Mouse (Mus musculus) heart, postnatal 0 days (tissue): ENCODE measurements at regions not wholly inside any gene's neighbourhood (a gene's known extent, or its start where the extent isn't known, plus 50 kb on each side); places are given as distances from the start of the nearest gene placed in this dataset.

ENCODE experiments used
- ATAC-seq: fragments of 200-750 bp; cut with Nextera tagmentation; 2 replicates; pipeline ENCODE4 v1.8.0; 2017; ENCODE audit warnings: low read depth, moderate number of reproducible peaks, moderate library complexity; ENCODE audit not compliant: insufficient read depth
- DNase-seq: peaks from one replicate; pipeline ENCODE4 v3.0.0-alpha.2; 2016; ENCODE audit warnings: low spot score
- H3K27ac ChIP-seq: fragments of 300-500 bp; sonication (generic); 2 replicates; pipeline ENCODE4 v1.5.1; 2014; ENCODE audit warnings: low read depth, mild to moderate bottlenecking
- H3K27me3 ChIP-seq: fragments of 300-500 bp; sonication (generic); 2 replicates; pipeline ENCODE4 v1.6.1; 2014; ENCODE audit warnings: low read length, mixed read lengths; ENCODE audit not compliant: control insufficient read depth, insufficient read depth
- H3K36me3 ChIP-seq: fragments of 300-500 bp; sonication (generic); replicated peaks from 2 replicates; pipeline ENCODE4 v1.6.1; 2014; ENCODE audit warnings: low read length, mixed read lengths; ENCODE audit not compliant: control insufficient read depth, insufficient read depth
- H3K4me1 ChIP-seq: fragments of 300-500 bp; sonication (generic); 2 replicates; pipeline ENCODE4 v1.6.1; 2014; ENCODE audit warnings: antibody characterized with exemption; ENCODE audit not compliant: control insufficient read depth, insufficient read depth
- H3K4me2 ChIP-seq: fragments of 300-500 bp; sonication (generic); 2 replicates; pipeline ENCODE4 v1.6.1; 2014; ENCODE audit warnings: low read depth, mild to moderate bottlenecking, low read length, moderate library complexity
- H3K4me3 ChIP-seq: fragments of 300-500 bp; sonication (generic); 2 replicates; pipeline ENCODE4 v1.5.1; 2014; ENCODE audit warnings: low read depth, low read length
- H3K9ac ChIP-seq: fragments of 300-500 bp; sonication (generic); replicated peaks from 2 replicates; pipeline ENCODE4 v1.6.1; 2014; ENCODE audit warnings: low read depth, low read length, mixed read lengths
- H3K9me3 ChIP-seq: fragments of 300-500 bp; sonication (generic); replicated peaks from 2 replicates; pipeline ENCODE4 v1.6.1; 2016; ENCODE audit warnings: low read length; ENCODE audit not compliant: control insufficient read depth
- CTCF ChIP-seq: IDR thresholded peaks from 2 replicates; pipeline ENCODE4 v1.5.1; 2016; ENCODE audit warnings: antibody characterized with exemption, control low read depth, low read depth
- EP300 ChIP-seq: IDR thresholded peaks from 2 replicates; pipeline ENCODE4 v1.6.1; 2016; ENCODE audit warnings: antibody characterized with exemption, low read depth
- WGBS: fragments of 180-500 bp; shearing (Covaris S2); extraction: QIAGEN DNeasy Blood & Tissue Kit; methylation state at CpG from one replicate; pipeline ENCODE4 v1.1.7; 2014; 5-methylcytosine and 5-hydroxymethylcytosine counted together

DNA sequence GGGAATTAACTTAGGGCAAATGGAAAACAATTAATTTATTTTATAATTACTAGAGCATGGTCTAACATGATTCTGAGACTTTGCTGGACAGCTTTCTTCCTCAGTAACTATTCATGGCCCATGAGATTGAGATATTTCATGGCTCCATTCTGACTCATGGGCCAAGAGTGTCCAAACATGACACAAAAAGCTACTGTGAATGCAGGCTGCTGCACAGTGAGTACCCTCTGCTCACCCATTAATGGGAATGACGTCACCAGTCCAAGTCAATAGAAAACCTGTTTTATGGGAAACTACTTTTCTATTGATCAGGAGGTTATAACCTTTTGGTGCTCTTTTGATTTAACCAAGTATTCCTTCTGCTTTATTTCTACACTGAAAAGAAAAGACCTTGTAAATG lies 693.6 kb downstream of the Rwdd3 start:
- Histone ChIP-seq H3K36me3 (no peaks in the 10 kb centered on the region), H3K27ac (no peak overlapping the region), H3K4me1 (no peaks in the 10 kb centered on the region), H3K4me2 (no peak overlapping the region), H3K9me3 (no peaks in the 10 kb centered on the region), H3K27me3 (no peaks in the 10 kb centered on the region), H3K9ac (no peak overlapping the region), H3K4me3 (no peak overlapping the region)
- TF ChIP-seq EP300 (no peak), CTCF (no peak)
- ATAC-seq: no peak
- WGBS: 76% methylated on average over 1 of the region's 1 CpGs
- DNase-seq: no peak

DNA sequence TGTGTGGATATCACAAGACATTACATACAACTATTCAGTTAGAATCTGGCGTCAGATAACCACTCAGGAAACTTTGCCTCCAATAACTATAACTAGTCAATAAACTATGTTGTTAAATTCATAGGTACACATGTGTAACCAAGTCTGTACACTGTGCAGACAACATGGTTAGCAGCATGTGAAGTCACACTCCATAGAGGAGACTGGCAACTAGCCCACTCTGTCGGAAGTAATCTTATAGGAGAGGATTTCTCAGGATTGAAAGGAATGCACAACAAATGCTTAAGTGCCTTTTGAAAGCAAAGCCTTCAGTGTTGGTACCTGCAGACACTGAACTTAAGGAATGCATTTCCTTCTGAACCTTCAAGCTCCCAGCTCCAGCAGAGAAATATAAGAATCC lies 693.0 kb upstream of the Ptbp2 start:
- WGBS: 49% methylated on average over 2 of the region's 2 CpGs
- DNase-seq (no peak), ATAC-seq (no peak)
- Histone ChIP-seq H3K4me2 (no peak overlapping the region), H3K9me3 (no peaks in the 10 kb centered on the region), H3K27me3 (no peaks in the 10 kb centered on the region), H3K4me1 (no peaks in the 10 kb centered on the region), H3K27ac (no peak overlapping the region), H3K9ac (no peak overlapping the region), H3K36me3 (no peaks in the 10 kb centered on the region), H3K4me3 (no peak overlapping the region)
- TF ChIP-seq CTCF (no peak), EP300 (no peak)

DNA sequence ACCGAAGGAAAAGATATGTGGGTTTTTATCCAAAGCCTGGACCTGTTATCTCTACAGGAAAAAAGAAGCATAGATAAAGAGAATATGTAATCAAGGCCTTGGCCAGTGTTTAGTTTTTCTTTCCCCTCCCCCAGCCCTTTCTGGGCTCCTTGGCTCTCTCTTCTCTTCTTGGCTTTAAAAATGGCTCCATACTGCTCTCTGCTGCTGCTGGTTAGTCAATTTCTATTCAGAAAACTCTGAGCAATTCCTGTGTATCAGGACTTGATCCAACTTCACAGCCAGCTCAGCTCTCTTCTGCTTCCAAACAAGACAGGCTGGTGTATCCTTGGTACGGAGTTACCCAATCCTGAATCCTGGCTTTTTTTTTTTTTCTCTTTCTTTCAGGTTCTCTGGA lies 689.4 kb upstream of the Ptbp2 start:
- Histone ChIP-seq H3K27ac (no peak overlapping the region), H3K4me1 (no peaks in the 10 kb centered on the region), H3K36me3 (no peaks in the 10 kb centered on the region), H3K9me3 (no peaks in the 10 kb centered on the region), H3K27me3 (no peaks in the 10 kb centered on the region), H3K4me2 (no peak overlapping the region), H3K4me3 (no peak overlapping the region), H3K9ac (no peak overlapping the region)
- 30% methylated on average over 2 of the region's 2 CpGs for WGBS
- TF ChIP-seq EP300 (no peak), CTCF (peak; percentile 21; the same call in 1 of the 2 replicates)
- DNase-seq (peak; percentile 60), ATAC-seq (peak; percentile 62; the same call in 1 of the 2 replicates)

DNA sequence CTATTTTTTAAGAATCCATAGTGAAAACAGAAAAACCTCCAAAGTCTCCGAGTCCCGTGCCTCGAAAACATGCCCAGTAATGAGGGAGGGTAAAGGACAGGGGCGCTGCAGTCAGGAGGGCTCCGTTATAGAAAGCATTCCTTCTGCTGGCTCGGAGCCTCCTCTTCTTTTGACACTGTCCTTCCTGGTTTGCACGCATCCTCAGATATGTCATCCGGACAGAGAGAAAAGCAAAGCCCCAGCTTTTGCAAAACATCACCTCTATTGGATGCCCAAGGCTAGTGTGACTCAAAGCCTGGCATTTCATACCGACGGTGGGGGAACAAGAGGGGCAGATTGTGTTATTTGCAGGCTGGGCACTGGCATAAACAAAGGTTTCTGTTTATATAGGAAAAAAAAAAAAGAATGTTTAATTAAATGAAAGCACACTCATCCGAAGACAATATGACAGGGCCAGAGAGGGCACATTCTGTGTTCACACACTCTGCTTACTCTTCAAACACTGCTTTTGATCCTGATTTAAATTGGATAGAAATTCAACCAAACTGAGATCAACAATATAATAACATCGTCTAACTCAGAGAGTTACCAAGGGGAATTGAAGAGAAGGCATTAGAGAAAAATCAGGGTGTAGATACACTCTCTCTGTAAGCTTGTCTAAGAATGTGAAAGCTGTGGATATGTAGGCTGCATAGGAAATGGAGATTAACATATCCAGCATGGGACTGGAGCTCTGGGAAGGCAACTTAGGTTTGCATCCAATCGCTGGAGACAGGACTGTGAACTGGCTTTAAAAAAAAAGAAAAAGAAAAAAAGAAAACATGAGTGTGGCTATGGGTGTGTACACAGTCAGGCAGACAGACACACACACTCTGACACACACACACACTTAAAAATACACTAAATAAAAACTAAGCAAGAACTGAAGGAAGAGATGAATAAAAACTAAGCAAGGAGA lies 688.7 kb upstream of the Ptbp2 start:
- ATAC-seq: 0 out of 2 replicates have a peak, but pooled peaks have one; percentile 51
- H3K4me2 ChIP-seq: peak overlapping the region; percentile 21; the same call in 1 of the 2 replicates
- no peaks in the 10 kb centered on the region for H3K36me3 ChIP-seq
- H3K4me1 ChIP-seq: no peaks in the 10 kb centered on the region
- H3K27me3 ChIP-seq: no peaks in the 10 kb centered on the region
- no peaks in the 10 kb centered on the region for H3K9me3 ChIP-seq
- H3K4me3 ChIP-seq: no peak overlapping the region
- no peak overlapping the region for H3K9ac ChIP-seq
- 42% methylated on average over 13 of the region's 13 CpGs for WGBS
- DNase-seq: peak; percentile 10
- no peak overlapping the region for H3K27ac ChIP-seq
- TF ChIP-seq CTCF: no peak
- TF ChIP-seq EP300: no peak

- no peaks in the 10 kb centered on the region for H3K4me1 ChIP-seq
- H3K36me3 ChIP-seq: no peaks in the 10 kb centered on the region
- H3K4me2 ChIP-seq: no peak overlapping the region
- H3K4me3 ChIP-seq: no peak overlapping the region
- H3K27ac ChIP-seq: no peak overlapping the region
- TF ChIP-seq EP300 (no peak), CTCF (no peak)
- H3K9me3 ChIP-seq: no peaks in the 10 kb centered on the region
- H3K9ac ChIP-seq: no peak overlapping the region
- H3K27me3 ChIP-seq: no peaks in the 10 kb centered on the region
- ATAC-seq (no peak), DNase-seq (no peak)
- 58% methylated on average over 2 of the region's 2 CpGs for WGBS
Observed at GRCm38 (mm10) chr3:120471878-120472444, 687.7 kb upstream of the Ptbp2 start.
